Mouse (Mus musculus): ENCODE measurements around the gene Arhgef39.
A peak's percentile ranks its signal among the peaks of the same experiment; 100 is the strongest.
"Not testable (repeated sequence)": the region's sequence is repeated elsewhere in the genome, so short reads cannot be mapped to it uniquely, and the experiment has no call there.

The Arhgef39 gene

GRCm38 (mm10) chr4:43507938-43508665, 8.6 kb upstream of the Arhgef39 start:
- peak in 1 of 2 experiments; percentile 34 for DNase-seq

DNA sequence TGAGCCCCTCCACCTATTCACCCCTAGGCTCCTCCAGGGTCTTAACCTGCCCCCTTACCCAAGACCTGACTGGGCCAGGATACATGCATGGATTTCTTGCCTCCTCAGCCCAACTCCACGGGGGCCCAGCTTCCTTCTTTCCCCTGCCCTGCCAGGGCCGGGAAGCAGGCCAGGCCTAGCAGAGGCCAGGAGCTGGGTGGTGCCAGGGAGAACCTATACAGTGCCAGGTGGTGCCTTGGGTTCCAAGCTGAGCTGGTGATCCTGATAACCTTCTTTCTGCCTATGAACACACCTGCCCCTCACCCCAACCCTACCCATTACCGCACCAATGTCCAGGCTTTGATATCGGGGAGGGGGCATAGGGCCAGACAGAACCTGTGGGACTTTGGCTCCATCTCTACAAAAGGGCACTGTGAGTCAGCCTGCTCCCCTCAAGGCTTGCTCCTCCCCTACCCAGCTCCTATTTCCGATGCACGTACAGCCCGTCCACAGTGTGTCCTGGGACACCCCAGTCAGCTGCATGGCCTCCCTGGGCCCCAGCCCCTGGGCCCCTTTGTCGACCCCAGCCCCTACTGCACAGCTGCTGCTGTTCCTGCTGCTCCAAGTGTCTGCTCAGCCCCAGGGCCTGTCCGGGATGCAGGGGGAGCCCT, 7.2 kb upstream of the Arhgef39 start, which contains the start of gene Car9:
TSS of gene Car9 (plus strand) at position 431 of the 650 bp plus-strand sequence.
- DNase-seq, result peak in 1 of 2 experiments; percentile 43

GRCm38 (mm10) chr4:43506074-43506473, 6.6 kb upstream of the Arhgef39 start:
- DNase-seq, result peak in 1 of 2 experiments; percentile 51

- DNase-seq, result no peak
These were observed 4.8 kb upstream of the Arhgef39 start for GRCm38 (mm10) chr4:43504269-43504668.

DNA sequence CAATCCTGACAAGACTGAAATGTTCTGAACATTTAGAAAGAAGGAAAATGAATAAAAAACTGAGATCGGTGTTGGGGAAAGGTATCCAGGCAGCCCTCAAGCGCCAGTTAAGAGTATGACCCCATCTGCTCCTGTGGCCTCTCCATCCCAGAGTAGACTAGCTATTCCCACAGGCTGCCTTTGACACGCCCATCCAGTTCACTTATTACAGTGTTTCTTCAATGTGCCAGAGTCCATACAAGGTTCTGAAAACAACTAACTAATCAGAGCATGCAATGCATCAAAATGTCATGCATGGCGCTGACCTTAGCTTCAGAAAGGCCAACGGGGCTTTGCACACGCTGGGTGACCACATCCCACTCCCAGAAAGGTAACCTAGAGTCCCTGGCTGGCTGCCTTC, 4.0 kb upstream of the Arhgef39 start:
- peak; percentile 47 to 71 for DNase-seq

GRCm38 (mm10) chr4:43503041-43503440, 3.5 kb upstream of the Arhgef39 start:
- DNase-seq, result peak; percentile 53 to 81

- peak; percentile 50 to 64 for DNase-seq
These were observed 512 bp downstream of the Arhgef39 start for GRCm38 (mm10) chr4:43498983-43499382.

DNA sequence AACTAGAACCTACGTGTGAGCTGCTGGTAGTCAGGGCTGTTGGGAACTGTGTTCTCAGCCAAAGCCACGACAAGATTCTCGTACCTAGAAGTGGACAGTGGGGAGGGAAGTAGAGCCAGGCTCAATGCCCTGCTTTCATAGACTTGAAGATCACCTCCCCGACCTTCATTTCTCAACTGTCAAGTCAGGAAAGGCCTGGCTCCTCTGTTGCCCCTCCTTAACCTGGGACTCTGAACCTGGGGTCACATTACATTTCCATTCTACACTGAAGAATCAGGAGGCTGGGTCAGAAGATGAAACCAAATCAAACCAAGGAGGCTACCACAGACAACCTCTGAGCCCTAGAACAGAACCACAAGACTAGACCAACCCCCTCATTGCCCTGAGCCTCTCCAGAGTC, 1.5 kb downstream of the Arhgef39 start:
- DNase-seq, result peak in 1 of 2 experiments; percentile 58

- DNase-seq, result peak; percentile 61 to 80
These were observed 2.1 kb downstream of the Arhgef39 start for GRCm38 (mm10) chr4:43497405-43497804.

DNA sequence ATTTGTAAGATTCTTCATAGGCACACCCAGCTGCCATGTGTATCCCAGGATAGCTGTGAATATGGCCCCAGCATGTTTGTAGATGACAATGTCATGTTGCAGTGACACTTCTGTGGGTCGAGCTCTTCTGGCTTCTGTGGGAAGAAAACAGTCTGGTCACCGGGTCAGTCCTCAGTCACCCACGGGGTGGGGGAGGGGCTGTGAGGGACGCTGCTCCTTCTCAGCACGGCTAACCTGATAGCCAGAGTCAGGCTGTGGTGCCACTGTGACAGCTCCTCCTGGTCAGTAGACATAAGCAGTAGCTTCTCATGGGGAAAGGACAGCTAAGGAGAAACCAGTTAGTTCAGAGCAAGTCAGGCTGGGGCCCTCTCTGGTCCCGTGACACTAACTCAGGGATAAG, 2.9 kb downstream of the Arhgef39 start:
- peak in 1 of 2 experiments; percentile 48 for DNase-seq

GRCm38 (mm10) chr4:43493846-43494240, 5.7 kb downstream of the Arhgef39 start:
- DNase-seq, result peak in 1 of 2 experiments; percentile 35

- peak; percentile 97 to 98 for DNase-seq
These were observed 6.2 kb downstream of the Arhgef39 start for GRCm38 (mm10) chr4:43493186-43493845.

GRCm38 (mm10) chr4:43492821-43493185, 6.7 kb downstream of the Arhgef39 start, which contains the start of gene Ccdc107:
Gene Ccdc107 (plus strand): TSS chr4:43492900.
- peak; percentile 92 to 98 for DNase-seq

- no peak for DNase-seq
These were observed 7.2 kb downstream of the Arhgef39 start for GRCm38 (mm10) chr4:43492101-43492820.

GRCm38 (mm10) chr4:43490801-43491200, 8.7 kb downstream of the Arhgef39 start:
- peak in 1 of 2 experiments; percentile 28 for DNase-seq

DNA sequence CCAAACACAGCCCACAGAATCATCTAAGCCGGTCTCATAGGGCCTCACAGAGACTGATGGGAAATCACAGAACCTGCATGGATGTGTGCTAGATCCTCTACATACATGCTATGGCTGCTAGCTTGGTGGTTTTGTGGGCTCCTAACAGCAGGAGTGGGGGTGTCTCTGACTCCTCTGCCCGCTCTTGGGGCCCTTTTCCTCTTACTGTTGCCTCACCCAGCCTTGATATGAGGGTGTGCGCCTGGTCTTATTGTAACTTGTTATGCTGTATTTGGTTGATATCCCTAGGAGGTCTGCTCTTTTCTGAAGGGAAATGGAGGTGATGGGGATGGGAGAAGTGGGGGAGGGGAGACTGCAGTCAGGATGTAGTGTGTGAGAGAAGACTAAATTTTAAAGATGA, 9.9 kb downstream of the Arhgef39 start:
- peak in 1 of 2 experiments; percentile 27 for DNase-seq

GRCm38 (mm10) chr4:43485666-43486065, 13.8 kb downstream of the Arhgef39 start:
- DNase-seq, result not testable (repeated sequence)

DNA sequence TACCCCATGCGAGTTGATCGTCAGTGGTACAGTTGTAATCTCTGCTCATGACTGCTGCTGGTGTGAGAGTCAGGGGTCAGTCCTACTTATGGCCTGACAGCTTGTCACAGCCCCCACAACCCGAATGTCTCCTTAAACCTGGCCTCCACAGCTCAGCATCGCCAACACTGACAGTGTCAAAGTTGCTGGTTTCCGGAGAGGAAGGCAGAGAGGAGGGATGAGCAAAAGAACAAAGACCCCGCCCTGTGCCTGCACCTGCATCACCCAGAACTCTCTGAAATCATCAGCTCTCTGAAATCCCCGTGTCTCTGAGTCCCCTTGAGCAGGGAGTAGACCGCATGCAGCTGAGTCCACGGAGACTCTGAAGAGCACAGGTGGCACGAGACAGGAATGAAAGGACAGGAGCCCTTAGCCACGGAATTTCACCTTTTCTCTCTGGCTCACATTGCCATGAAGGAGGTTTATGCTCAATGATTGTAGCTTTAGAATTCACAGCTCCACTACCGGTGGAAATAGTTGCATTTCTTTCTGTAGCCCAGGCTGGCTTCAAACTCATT, 15.9 kb downstream of the Arhgef39 start, which contains the start of gene Sit1:
TSS of gene Sit1 (minus strand) at position 200 of the 557 bp plus-strand sequence.
- DNase-seq, result no peak

DNA sequence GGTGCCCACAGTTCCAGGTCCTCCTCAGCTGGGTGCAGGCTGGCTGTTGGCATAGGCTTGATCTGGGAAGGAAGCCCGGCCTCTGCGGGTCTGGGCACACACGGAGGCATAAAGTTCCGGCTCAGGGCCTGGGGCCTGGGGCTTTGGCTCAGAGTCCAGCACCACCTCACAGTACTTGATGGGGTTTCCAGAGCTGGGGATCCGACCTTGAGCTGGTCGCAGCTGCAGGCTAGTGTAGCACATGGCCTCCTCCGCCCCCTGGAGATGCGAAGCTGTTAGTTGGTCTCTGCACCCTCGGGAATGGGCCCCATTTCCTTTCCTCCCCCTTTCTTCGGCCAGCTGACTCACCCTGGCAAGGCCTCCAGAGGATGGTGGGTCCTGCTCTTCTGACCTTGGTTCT, 16.9 kb downstream of the Arhgef39 start:
- no peak for DNase-seq

- no peak for DNase-seq
These were observed 17.5 kb downstream of the Arhgef39 start for GRCm38 (mm10) chr4:43481894-43482456.

DNA sequence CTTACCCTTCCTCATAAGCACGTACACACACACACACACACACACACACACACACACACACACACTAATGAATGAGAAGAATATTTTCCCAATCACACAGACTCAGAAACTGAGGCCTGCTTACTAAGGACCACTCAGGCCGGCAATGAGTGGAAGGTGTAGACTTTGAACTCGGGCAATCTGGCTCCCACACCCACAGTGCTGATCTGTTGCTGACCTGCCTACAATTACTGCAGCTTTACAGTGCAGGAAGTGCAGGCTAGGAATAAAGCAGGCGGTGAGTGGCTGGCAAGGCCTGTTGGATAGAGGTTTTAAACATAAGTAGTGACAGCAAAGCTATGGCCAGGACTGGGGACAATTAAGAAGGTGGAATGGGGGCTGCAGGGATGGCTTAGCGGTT, 18.5 kb downstream of the Arhgef39 start:
- peak in 1 of 2 experiments; percentile 51 for DNase-seq

All from kidney, postnatal 25 days (tissue).